Mouse (Mus musculus): ENCODE data around the gene 2010111I01Rik. TPM values are rescaled to one million over a fixed set of nuclear protein-coding genes. Genes with fewer than 3 reads are reported as not detected.
"Not testable (repeated sequence)": the region's sequence is repeated elsewhere in the genome, so short reads cannot be mapped to it uniquely, and the experiment has no call there.

The 2010111I01Rik gene
- polyA plus RNA-seq, 1 experiment = not detected

- 98% methylated on average over 3 of the region's 3 CpGs for WGBS
- no peak overlapping the region for H3K27ac ChIP-seq (ENCODE audit: insufficient read depth, low read depth, low read length)
- H3K4me3 ChIP-seq (ENCODE audit: insufficient read depth, low read depth, low read length) = no peak overlapping the region
Observed at GRCm38 (mm10) chr13:63344481-63344880, 379.8 kb downstream of the 2010111I01Rik start.

GRCm38 (mm10) chr13:63345476-63346225 lies 381.0 kb downstream of the 2010111I01Rik start:
- no peaks in the 10 kb centered on the region for H3K4me1 ChIP-seq (ENCODE audit: control insufficient read depth, insufficient read depth, low read length)
- TF ChIP-seq CTCF (IDR thresholded peaks at IDR 0.05; ENCODE audit: insufficient read depth, low read depth, low read length) (no peak), POLR2A (IDR thresholded peaks at IDR 0.05; ENCODE audit: insufficient read depth, low read depth, low read length) (no peak)
- H3K4me3 ChIP-seq (ENCODE audit: insufficient read depth, low read depth, low read length) = no peak overlapping the region
- WGBS = 65% methylated on average over 5 of the region's 5 CpGs
- H3K27ac ChIP-seq (ENCODE audit: insufficient read depth, low read depth, low read length) = no peak overlapping the region

More at GRCm38 (mm10) chr13:63344481-63344880, 379.8 kb downstream of the 2010111I01Rik start:
- H3K4me1 ChIP-seq (ENCODE audit: control insufficient read depth, insufficient read depth, low read length) = no peaks in the 10 kb centered on the region
- TF ChIP-seq CTCF (IDR thresholded peaks at IDR 0.05; ENCODE audit: insufficient read depth, low read depth, low read length) = no peak

- Histone ChIP-seq H3K4me3 (ENCODE audit: insufficient read depth, low read depth, low read length) (no peak overlapping the region), H3K27ac (ENCODE audit: insufficient read depth, low read depth, low read length) (no peak overlapping the region), H3K4me1 (ENCODE audit: control insufficient read depth, insufficient read depth, low read length) (no peaks in the 10 kb centered on the region)
- TF ChIP-seq POLR2A (IDR thresholded peaks at IDR 0.05; ENCODE audit: insufficient read depth, low read depth, low read length) = no peak
- no peak for TF ChIP-seq CTCF (IDR thresholded peaks at IDR 0.05; ENCODE audit: insufficient read depth, low read depth, low read length)
- WGBS = 87% methylated on average over 2 of the region's 2 CpGs
Observed at GRCm38 (mm10) chr13:63347639-63348038, 382.9 kb downstream of the 2010111I01Rik start.

GRCm38 (mm10) chr13:63350076-63350475 lies 385.4 kb downstream of the 2010111I01Rik start:
- H3K4me3 ChIP-seq (ENCODE audit: insufficient read depth, low read depth, low read length) = no peak overlapping the region
- WGBS = 91% methylated on average over 4 of the region's 4 CpGs
- no peak for TF ChIP-seq CTCF (IDR thresholded peaks at IDR 0.05; ENCODE audit: insufficient read depth, low read depth, low read length)
- no peak for TF ChIP-seq POLR2A (IDR thresholded peaks at IDR 0.05; ENCODE audit: insufficient read depth, low read depth, low read length)
- no peak overlapping the region for H3K27ac ChIP-seq (ENCODE audit: insufficient read depth, low read depth, low read length)
- no peaks in the 10 kb centered on the region for H3K4me1 ChIP-seq (ENCODE audit: control insufficient read depth, insufficient read depth, low read length)

GRCm38 (mm10) chr13:63353312-63353711 lies 388.6 kb downstream of the 2010111I01Rik start:
- not testable (repeated sequence) for H3K4me1 ChIP-seq (ENCODE audit: control insufficient read depth, insufficient read depth, low read length); H3K4me3 ChIP-seq (ENCODE audit: insufficient read depth, low read depth, low read length); H3K27ac ChIP-seq (ENCODE audit: insufficient read depth, low read depth, low read length)
- WGBS = 90% methylated on average over 4 of the region's 4 CpGs

GRCm38 (mm10) chr13:63356101-63356500 lies 391.4 kb downstream of the 2010111I01Rik start:
- no peaks in the 10 kb centered on the region for H3K4me1 ChIP-seq (ENCODE audit: control insufficient read depth, insufficient read depth, low read length)
- H3K4me3 ChIP-seq (ENCODE audit: insufficient read depth, low read depth, low read length) = no peak overlapping the region
- 98% methylated on average over 4 of the region's 4 CpGs for WGBS
- no peak overlapping the region for H3K27ac ChIP-seq (ENCODE audit: insufficient read depth, low read depth, low read length)
- TF ChIP-seq CTCF (IDR thresholded peaks at IDR 0.05; ENCODE audit: insufficient read depth, low read depth, low read length) = no peak
- no peak for TF ChIP-seq POLR2A (IDR thresholded peaks at IDR 0.05; ENCODE audit: insufficient read depth, low read depth, low read length)

GRCm38 (mm10) chr13:63356558-63356957 lies 391.9 kb downstream of the 2010111I01Rik start:
- Histone ChIP-seq H3K27ac (ENCODE audit: insufficient read depth, low read depth, low read length) (no peak overlapping the region), H3K4me3 (ENCODE audit: insufficient read depth, low read depth, low read length) (no peak overlapping the region), H3K4me1 (ENCODE audit: control insufficient read depth, insufficient read depth, low read length) (no peaks in the 10 kb centered on the region)
- no peak for TF ChIP-seq POLR2A (IDR thresholded peaks at IDR 0.05; ENCODE audit: insufficient read depth, low read depth, low read length)
- no peak for TF ChIP-seq CTCF (IDR thresholded peaks at IDR 0.05; ENCODE audit: insufficient read depth, low read depth, low read length)
- WGBS = 36% methylated on average over 3 of the region's 3 CpGs

- no peaks in the 10 kb centered on the region for H3K4me1 ChIP-seq (ENCODE audit: control insufficient read depth, insufficient read depth, low read length)
- TF ChIP-seq POLR2A (IDR thresholded peaks at IDR 0.05; ENCODE audit: insufficient read depth, low read depth, low read length) = no peak
- no peak for TF ChIP-seq CTCF (IDR thresholded peaks at IDR 0.05; ENCODE audit: insufficient read depth, low read depth, low read length)
- WGBS = 83% methylated on average over 4 of the region's 4 CpGs
- no peak overlapping the region for H3K27ac ChIP-seq (ENCODE audit: insufficient read depth, low read depth, low read length)
- no peak overlapping the region for H3K4me3 ChIP-seq (ENCODE audit: insufficient read depth, low read depth, low read length)
Observed at GRCm38 (mm10) chr13:63359393-63359792, 394.7 kb downstream of the 2010111I01Rik start.

GRCm38 (mm10) chr13:63360111-63360885 lies 395.6 kb downstream of the 2010111I01Rik start:
- 93% methylated on average over 4 of the region's 4 CpGs for WGBS
- no peak for TF ChIP-seq POLR2A (IDR thresholded peaks at IDR 0.05; ENCODE audit: insufficient read depth, low read depth, low read length)
- TF ChIP-seq CTCF (IDR thresholded peaks at IDR 0.05; ENCODE audit: insufficient read depth, low read depth, low read length) = no peak
- H3K4me3 ChIP-seq (ENCODE audit: insufficient read depth, low read depth, low read length) = no peak overlapping the region
- H3K4me1 ChIP-seq (ENCODE audit: control insufficient read depth, insufficient read depth, low read length) = no peaks in the 10 kb centered on the region
- no peak overlapping the region for H3K27ac ChIP-seq (ENCODE audit: insufficient read depth, low read depth, low read length)
